Mouse (Mus musculus): ENCODE measurements around the gene Nmur2. TPM values are rescaled to one million over a fixed set of nuclear protein-coding genes. Genes with fewer than 3 reads are reported as not detected.

Nmur2 gene
- not detected for total RNA-seq (2021)
- polyA plus RNA-seq (2012; rRNA removed): not detected in 2 replicates
- long read RNA-seq: 0 reads

DNA sequence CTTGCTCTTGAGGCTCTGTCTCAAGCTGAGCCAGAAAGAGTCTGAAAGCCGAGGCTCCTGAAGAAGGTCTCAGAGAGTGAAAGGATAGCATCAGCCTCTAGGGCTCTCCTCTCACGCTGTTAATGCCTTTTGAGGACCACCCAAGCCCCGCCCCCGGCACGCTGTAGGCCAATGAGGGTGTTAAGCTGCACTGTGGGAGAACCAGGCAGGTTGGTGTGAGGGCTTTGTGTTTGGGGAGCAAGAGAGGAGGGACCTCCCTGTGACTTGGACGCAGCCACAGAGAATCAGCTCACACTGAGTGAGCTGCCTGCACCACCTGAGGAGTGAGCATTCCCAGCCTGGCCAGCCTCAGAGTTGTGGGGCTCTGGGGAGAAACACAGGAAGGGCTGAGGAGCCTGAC lies at the start of gene Nmur2:
Gene Nmur2, minus strand, starts transcription at position 94 of the 400 bp plus-strand sequence.
- no peak for DNase-seq

DNA sequence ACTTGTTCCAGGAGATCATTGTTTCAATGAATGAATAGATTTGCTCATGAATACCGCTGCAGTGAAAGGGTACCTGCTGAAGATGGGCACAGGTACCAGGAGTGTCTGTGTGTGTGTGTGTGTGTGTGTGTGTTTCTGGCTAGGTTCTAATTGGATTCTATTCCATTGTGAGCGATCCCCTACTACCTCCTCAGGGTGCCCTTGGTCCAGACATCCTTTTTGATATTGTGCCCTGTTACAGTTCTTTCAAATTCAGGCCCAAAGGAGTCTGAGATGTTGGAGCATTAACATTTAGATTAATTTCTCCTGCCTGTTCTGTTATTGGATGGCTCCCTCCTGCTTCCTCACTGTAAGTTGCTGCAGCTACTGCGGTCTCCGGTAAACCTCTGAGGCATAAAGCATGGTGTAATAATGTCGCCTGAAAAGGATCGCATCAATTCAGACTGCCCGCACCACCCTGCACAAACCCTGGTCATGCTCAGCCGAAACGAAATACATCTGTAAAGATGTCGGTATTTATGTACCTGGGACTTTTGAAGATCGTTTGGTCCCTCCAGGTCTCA lies 48.4 kb upstream of the Nmur2 start:
- DNase-seq: no peak

DNA sequence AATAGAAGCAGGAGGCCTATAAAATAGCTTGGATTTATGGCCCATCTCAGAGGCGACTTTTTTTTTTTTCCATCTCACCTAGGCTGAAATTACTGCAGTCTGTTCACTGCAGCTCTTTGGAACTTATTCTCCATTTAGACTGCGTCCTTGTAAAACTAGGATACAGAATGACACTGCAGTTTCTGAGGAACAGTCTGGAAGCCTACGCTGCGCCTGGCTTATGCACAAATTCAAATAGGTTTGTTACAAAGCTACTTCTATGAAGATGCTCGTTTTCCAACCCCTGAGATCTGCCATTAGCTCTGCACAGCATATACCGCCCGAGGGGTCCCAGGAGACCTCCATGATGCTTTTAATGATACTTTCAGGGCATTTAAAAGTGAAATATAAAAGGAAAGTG lies 31.3 kb upstream of the Nmur2 start:
- DNase-seq: no peak

DNA sequence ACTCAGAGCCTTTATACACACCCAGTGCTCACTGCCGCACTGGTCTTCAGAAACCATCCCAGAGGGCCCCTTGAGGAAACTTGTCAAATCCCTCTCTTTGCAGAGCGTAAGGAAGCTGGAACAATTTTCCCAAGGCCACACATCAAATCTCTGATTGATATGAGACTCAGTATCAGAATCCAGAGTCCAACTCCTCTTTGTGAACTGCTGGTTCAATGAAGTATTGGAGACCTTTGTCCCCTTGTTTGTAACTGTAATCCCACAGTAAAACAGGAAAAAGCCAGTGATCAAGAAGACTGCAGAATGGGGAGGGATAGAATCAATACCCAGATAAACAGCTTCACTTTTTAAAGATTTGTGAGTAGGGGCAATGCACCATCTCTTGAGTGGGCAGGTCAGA lies 28.8 kb upstream of the Nmur2 start:
- DNase-seq: no peak

DNA sequence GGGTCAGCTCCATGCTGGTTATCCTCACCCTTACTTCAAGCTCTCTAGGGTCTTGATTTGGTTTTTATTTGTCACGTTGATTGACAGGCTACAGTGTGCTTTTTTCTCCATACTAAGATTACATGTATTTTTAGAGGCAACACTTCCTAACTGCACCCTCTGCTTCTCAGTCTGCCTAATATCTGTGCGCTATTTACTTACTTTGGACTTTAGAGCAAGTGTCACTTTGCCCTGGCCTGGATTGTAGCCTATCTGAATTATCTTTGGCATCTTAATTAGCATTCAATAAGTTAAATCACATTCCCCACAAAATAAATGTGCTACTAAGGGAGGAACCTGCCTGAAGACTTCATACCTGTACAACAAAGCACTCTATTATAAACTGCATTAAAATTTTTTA lies 24.3 kb upstream of the Nmur2 start:
- DNase-seq: no peak

DNA sequence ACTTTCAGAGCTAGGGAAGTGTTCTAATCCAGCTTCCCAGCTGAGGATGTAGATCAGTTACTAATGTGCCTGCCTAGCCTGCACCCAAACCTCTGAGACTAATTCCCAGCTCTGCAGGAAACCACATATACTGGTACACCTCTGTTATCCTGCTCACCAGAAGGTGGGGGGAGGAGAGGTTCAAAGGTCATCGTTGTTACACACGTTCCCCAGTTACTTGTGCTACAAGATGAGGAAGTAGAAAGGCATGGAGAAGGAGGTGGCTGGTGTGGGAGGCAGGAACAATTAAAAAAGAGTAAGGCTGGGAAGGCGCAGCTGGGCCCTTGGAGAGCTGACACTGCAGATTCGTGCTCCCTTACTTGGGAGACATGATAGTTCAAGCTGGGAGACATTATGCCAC lies 23.8 kb upstream of the Nmur2 start:
- DNase-seq: no peak

DNA sequence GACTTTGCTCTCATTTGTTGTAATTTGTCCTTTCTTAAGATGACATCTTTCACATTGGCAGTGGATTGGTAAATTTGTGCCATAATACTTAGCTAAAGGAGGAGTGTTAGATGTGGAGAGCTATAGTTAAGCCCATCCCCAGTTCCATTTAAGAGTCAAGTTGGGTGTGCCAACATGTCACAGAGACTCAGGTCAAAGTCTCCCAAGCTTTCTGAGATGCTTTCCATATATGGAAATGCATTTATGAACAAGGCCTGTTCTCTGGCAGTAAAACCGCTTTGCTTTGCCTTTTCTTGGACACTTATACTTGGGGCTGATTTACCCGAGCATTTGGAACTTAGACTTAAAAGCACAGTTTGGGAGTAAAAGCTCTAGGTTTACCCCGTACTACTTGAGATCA lies 18.4 kb upstream of the Nmur2 start:
- no peak for DNase-seq

GRCm38 (mm10) chr11:56054439-56054838 lies 13.6 kb upstream of the Nmur2 start:
- no peak for DNase-seq

- DNase-seq: no peak
Observed at GRCm38 (mm10) chr11:56026854-56027253, 14.0 kb downstream of the Nmur2 start.

- DNase-seq: no peak
Observed at GRCm38 (mm10) chr11:56025746-56026570, 14.9 kb downstream of the Nmur2 start.

DNA sequence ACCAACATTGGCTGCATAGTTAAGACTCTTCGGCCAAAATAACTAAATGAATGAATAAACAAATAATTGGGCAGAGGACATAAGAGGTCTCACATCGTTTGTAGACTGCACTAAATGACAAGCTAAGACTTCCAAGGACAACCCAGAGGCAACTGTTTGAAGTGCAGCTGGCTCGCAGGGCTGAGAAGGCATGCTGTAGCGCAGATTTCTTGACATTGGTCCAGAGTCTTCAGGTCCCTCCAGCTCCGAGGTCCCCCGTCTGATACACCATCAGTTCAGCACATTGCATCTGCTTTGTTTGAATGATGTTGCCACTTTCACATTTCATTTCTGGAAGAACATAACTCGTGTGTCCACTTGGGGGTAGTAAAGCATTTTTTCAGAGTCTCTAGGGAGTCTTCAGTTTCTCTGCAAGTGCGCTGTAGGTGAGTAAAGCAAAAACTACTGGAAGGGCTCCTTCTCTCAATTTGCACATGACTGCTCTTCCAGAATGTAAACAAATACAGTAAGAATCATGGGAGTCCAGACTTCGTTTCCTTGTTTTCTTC lies 27.2 kb downstream of the Nmur2 start:
- DNase-seq: no peak

DNA sequence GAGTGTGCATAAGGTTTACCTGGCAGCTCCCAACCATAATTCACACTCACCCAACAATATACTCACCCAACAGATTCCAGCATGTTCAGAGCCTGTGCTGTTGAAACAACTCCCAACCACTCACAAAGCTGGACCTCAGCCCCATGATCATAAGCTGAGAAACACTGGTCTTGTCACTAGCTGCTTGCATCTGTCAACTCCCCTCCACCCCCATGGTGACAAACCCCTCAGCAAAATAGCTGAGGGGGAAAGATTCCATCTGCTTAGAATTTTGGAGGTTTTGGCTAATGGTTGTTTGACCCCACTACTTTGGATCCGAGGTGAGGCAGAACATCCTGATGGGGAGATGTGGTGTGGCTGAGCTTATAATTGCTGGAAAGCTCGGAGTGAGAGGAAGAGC lies 28.4 kb downstream of the Nmur2 start:
- no peak for DNase-seq

DNA sequence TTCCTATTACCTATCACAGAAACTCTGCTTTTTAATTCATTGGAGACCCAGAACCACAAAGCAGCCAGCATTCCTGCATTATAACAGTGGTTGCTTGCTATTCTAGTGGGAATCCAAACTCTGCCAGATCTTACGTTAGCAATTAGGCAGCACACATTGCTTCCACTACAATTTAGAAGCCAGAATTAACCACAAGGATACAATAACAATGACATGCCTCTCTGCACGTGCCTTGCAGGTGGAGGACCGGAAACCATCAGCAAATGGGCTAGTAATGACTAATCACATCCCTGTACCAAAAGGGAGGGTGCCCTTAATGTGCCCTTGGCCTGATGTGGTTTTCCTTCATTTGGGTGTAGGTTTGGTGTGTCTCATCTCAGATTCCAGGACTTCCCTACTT lies 32.5 kb downstream of the Nmur2 start:
- DNase-seq: no peak

- DNase-seq: no peak
Observed at GRCm38 (mm10) chr11:55992799-55993198, 48.0 kb downstream of the Nmur2 start.

- DNase-seq: no peak
Observed at GRCm38 (mm10) chr11:55992148-55992547, 48.7 kb downstream of the Nmur2 start.

GRCm38 (mm10) chr11:55991505-55992066 lies 49.2 kb downstream of the Nmur2 start:
- DNase-seq: peak; percentile 15

DNA sequence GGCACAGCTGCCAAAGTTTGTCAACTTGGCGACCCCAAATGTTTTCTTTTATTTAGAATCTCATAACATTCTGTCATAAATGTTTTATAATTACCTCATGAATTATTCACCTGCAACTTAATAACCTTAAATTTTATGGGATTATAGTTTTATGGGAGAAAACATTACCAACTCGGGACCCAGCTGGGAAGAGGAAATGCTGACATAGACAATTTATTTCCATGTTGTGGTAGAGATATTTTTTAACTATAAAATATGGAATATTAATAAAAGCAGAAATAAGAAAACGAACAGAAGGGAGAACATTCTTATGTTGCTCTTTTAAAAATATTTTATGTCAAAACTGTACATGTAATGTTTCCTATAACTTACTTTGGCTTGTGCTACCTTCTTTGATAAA lies 56.2 kb downstream of the Nmur2 start:
- DNase-seq: no peak

DNA sequence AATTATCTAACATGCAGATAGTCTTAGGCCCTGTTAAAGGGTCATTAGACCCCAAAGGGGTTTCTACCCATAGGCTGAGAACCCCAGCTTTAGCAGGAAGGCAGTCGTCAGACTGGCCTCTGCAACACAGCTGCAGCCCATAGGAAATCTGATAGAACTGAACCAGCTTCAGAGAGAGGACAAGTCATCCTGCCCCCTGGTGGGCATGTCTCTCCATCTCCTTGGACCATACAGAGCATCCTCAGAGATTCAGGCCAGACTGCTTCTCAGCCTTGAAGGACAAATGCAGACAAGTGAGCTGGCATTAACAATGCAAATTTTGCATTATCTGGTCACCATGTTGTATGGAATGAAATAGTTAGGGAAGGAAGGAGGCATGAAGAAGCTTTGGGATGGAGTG lies 59.2 kb downstream of the Nmur2 start:
- DNase-seq: no peak

GRCm38 (mm10) chr11:55978146-55978545 lies 62.7 kb downstream of the Nmur2 start:
- DNase-seq: no peak
